Mouse (Mus musculus): ENCODE data around the gene Ccdc157.
"Not testable (repeated sequence)": the region's sequence is repeated elsewhere in the genome, so short reads cannot be mapped to it uniquely, and the experiment has no call there.

The Ccdc157 gene

DNA sequence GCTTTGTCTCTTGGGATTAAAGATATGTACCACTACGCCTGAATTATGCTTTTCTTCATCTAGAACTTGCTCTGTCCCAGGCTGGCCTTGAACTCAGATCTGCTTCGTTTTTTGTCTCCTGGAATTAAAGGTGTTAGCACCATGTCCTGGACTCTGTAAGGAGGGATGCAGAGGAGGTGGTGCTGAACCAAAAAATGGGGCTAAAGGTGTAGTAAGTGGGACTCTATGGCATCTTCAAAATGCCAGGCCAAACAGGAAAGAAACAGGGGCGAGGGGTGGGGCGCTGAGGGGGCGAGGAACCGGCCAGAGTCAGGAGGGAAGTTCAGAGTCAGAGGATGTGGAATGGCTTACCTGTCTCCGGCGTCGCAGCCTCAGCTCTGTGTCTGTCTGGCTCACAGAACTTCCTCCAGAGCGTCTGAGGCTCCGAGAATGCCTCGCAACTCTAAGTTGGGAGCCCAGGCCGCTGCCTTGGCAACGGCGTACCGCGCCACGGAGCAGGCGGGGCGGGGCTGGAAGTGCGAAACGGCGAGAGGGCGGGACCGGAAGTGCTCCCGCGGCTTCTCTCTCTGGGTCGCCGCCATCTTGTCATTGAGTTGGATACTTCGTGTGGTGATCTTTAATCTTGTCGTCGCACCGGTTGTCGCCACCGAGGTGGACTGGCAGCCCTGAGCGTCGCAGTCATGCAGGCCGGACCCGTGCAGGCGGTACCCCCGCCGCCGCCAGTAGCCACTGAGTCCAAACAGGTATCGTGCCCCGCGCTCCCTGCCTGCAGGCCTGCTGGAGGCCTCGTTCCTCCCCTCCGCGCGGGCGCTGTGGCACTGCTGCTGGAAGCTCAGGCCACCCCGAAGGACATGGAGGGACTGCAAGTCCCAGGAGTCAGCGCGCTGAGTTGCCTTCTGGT lies at the start of gene Ccdc157, which contains the start of gene Sf3a1:
TSS of gene Ccdc157 (minus strand) at position 486 of the 901 bp plus-strand sequence.
TSS of gene Sf3a1 (plus strand) at position 543 of the 901 bp plus-strand sequence.
- peak; percentile 89 to 92 for DNase-seq (ENCODE audit: low spot score in 2 of 2)

DNA sequence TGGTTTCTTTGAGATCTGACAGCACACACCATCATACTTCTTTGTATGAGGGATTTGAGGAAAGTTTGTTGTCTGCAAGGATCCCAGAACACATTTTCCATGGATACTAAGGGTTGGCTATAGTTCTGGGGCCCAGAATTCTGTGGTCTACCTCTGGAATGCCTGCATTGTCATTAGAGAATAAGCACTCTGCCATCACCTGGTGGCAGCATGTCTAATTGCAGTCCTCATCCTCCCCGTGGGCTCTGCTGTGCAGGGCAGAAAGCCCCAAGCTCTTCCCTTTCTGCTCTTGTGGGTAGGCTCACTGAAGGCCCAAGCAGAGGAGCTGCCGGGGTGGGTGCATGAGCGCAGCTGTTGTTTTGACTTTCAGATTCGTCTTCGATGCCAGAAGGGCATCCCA lies 49.5 kb upstream of the Ccdc157 start:
- DNase-seq (ENCODE audit: low spot score in 2 of 2) = no peak

DNA sequence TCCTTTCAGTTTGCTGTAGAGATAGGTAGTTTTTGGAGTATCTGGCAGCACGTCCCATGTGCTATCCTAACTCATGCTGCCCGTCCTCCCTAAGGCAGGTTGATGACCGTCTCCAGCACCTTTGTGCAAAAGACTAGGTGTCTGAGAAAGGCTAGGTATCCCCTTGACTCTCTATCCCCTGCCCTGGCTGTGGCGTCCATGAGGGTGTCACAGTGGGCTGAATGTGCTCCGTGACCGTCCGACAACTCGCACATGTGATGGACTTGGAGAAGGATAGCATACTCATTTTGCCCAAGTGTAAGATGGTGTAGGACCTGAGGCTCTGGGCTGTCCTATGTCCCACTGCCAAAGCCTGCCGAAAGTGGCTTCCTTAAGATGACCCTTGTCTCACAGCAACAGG lies 47.6 kb upstream of the Ccdc157 start:
- no peak for DNase-seq (ENCODE audit: low spot score in 2 of 2)

DNA sequence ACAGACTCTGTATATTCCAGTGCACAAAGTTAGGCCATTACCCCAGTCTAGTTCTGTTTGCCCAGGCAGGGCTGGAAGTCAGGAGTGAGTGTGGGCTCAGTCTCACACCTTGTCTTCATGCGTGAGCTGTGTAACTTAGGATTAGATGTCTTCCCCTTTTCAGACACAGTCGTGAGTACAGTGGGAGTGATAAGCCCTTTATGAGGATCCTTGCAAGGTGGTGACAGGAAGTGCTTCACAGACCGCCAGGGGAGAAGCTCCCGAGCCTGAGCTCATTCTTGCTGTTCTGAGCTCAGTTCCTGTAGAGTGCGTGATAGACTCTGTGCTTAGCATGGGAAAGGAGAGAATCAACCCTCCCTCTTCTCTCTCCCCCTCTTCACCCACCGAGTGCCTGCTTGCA lies 46.5 kb upstream of the Ccdc157 start:
- peak; percentile 34 to 45 for DNase-seq (ENCODE audit: low spot score in 2 of 2)

DNA sequence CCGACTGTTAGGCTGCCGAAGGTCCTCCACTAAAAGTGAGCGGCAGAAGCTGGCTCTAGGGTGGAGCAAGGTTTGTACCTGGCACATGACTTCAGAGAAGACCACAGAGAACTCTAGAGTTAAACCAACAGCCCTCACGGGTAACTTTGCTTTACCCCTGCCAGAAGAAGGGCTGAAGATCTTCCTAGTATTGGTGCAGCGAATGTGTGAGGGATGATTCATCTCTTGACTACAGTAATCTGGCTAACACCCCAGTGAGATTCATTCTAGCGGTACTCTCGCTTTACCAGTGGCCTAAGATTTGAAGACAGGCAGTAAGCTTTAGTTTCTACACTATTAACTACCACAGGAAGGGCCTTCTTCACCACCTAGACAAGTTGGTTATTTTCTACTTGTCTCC lies 45.9 kb upstream of the Ccdc157 start:
- no peak for DNase-seq (ENCODE audit: low spot score in 2 of 2)

DNA sequence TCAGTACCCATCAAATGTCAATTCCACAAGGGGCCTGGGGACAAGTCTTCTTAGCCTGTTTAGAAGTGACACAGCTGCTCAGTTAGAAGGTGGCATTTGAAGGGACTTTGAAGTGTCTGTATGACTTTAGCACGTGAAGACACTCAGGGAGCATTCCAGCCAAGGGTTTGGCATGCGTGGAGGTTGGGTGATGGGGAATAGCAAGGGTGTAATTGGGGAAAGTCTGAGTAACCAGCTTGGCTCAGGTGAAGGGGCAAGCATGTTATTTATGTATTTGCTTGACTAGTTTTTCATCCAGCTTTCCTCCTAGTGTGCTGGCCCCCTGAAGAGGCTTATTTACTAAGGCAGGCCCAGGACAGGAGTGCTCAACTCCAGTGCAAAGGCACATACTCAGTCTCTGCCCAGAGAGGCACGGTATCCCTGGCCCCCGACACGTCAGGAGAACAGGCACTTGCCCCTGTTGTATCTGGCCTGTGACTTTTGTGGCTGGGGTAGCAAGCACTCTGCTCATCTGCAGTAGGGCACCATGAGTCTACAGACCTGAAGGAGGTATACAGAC lies 45.1 kb upstream of the Ccdc157 start:
- DNase-seq (ENCODE audit: low spot score in 2 of 2) = no peak

DNA sequence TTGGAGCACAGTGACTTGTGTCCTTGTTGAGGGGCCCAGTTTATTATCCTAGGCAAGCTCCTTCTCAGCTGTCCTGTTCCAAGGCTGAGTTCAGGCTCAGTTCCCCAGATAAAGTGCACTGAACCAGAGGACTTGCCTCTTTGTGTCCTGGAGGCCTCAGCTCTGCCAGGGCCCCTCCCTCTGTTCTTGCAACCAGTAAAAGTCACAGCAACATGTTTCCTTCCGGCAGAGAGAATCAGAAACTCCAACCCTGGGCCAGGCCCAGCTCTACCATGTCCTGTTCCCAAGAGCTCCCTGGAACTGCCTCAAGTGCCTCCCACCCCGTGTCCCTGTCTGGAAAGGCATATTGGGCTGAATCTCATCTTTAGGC lies 43.6 kb upstream of the Ccdc157 start:
- DNase-seq (ENCODE audit: low spot score in 2 of 2) = peak; percentile 46 to 59

DNA sequence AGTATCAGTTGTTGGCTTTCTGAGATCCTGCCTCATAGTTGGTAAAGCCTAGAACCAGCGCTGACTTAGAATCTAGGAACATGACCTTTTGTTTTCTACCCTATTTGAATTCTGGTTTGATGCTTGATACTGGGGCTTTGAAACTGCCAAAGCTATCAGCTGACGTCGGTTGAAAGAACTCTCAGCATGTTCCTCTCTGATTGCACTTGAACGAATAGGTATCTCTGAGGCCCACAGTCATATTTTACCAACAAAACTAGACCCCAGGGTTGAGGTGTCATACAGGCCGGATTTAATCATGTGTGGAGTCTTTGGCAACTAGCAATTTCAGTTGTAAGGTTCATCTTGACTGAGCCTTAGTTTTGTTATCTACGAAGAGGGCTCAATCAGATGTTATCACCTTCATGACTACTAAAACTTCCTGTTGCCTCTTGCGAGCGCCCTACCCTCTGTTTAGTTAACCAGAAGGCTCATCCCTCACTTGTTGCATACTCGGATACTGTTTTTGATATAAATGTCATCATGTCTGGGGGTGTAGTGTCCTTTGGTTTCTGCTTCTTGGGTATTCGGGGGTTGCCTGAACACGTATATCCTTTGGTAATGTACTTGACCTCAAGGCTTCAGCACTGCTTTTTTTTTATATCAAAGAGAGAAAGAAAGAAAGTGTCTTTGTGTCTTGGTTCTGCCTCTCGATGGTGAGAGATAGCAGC lies 43.1 kb upstream of the Ccdc157 start:
- DNase-seq (ENCODE audit: low spot score in 2 of 2) = no peak

DNA sequence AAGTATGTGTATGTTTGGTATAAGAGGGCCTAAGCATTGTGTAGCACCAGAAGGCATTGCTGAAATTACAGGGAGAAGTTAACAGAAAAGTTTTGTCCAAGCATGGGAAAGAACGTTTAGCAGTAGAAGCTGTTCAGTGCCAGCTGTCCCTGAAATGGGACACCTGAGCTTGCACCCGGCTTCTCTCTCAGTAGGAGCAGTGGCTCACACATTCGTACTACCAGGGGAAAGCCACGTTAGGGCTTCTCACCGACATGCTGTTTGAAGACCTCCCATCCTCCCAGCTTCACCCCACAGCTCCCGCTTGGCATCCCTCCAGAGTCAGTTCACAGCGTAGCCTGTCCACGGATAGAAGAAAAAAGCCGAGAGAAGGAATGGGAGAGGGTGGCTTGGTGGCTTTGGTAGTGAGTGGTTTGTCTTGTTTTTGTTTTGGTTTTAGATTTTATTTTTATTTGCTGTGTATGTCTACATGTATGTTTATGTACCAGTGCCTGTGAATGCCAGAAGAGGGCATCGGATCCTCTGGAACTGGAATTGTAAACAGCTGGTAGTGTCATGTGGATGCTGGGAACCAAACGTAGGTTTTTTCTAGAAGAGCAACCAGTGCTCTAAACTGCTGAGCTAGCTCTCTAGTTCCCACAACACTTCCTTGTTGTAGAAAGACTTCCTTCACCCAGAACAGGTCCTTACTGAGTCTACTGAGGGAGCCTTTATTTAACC lies 42.0 kb upstream of the Ccdc157 start:
- DNase-seq (ENCODE audit: low spot score in 2 of 2) = no peak

DNA sequence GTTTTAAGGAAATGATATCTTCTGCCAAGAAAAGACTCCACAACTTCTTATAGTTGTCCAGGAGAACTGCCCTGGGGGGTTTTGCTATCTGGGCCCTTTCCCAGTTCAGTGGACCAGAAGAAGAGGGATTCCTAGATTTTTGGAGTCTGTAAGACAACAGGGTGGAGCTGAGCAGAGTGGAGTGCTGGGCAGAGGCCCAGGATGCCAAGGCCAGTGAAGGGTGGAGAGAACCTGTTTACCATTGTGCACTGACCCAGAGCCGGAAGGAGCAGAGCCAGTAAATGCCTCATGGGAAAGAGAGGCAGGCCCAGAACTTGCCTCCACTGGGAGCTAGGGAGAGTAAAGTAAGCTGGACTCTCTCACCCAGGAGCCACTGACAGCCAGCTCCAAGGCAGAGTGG lies 37.6 kb upstream of the Ccdc157 start:
- DNase-seq (ENCODE audit: low spot score in 2 of 2) = no peak

DNA sequence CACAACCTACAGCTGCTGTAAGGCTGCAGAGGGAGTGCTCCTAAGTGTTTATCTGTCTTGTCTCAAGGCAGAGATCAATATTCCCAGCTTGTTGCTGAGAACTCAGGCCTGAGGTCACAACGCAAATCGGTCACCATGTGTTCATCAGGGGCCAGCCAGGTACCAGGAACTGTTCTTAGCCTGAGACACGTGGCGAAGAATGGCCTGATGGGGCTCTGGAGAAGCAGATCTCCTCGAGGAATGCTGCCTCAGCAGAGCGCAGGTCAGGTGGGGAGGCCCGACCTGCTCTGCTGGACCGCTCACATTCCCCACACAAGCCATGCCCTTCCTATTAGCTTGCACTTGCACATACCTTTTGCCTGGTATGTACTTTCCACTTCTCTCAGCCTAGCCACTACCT lies 36.5 kb upstream of the Ccdc157 start:
- no peak for DNase-seq (ENCODE audit: low spot score in 2 of 2)

DNA sequence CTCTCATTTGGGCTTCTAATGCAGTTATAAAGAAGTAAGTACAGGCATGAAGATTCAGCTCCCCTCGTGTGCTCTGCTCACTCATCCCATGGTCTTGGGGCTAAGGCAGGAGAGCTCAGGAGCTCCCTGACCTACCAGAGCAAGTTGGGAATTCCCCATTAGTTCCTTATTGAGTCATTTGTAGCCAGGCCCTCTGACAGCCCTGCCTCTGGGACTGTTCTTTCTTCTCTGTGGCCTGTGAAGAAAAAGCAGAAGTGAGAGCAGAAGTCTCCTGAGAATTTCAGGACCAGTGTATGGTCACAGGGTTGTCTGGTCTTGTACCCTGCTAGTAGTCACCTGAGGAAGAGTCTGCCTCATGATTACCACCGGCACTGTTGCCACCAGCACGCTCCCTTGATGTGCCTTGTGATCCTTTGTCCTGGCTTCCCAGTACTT lies 35.5 kb upstream of the Ccdc157 start:
- DNase-seq (ENCODE audit: low spot score in 2 of 2) = no peak

DNA sequence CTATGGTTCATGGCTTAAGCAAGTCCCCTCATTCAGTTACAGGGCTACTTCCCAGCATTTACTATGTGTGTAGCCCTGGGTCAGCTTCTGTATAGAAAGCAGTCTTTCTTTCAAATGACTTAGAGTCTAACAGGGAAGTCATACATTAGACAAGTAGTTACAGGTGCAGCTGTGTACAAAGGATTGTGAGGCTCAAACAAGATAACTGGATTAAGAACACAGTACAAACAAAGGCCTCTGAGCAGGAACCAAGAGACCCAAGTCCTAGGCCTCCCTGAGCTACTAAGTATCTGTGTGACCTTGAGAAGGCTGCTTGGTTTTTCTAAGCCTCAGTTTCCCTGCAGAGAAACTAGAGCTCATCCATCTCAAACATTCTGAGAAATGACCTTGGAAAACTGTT lies 33.3 kb upstream of the Ccdc157 start:
- no peak for DNase-seq (ENCODE audit: low spot score in 2 of 2)

DNA sequence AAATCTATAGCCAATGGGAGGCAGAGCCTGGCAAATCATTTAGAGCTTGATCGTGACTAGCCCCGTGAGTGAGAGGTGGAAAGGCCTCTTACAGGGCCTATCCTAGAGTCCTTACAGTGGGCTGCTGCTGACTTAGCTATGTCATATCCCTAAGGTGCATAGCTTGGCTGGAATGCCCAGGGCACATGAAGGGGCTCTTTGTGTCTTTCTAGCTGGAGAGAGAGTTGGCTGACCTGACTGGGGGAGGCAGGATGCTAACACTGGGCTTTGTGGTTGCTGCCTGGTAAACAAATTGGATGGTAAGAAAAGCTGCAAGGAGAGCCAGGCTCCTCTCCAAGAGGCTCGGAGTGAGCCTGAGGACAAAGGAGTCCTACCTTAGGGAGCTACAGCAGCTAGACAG lies 32.7 kb upstream of the Ccdc157 start:
- no peak for DNase-seq (ENCODE audit: low spot score in 2 of 2)

DNA sequence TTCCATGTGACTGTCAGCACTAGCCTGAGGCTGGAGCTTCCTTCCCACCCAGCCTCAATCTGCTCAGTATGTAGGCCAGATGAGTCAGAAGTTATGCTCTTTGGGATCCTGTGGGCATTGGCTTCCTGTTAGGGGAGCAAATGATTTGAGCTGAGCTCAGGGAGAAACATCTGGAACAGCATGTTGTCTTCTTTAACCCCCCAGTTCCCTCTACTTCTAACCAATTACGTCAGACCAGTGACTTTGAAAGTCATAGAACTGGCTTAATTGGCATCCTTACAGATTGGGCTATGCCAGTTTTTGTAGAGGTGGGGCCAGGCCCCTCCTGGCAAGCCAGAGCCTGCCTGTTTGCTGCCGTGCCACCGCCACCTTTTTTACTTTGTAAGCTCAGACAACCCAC lies 30.6 kb upstream of the Ccdc157 start:
- no peak for DNase-seq (ENCODE audit: low spot score in 2 of 2)

DNA sequence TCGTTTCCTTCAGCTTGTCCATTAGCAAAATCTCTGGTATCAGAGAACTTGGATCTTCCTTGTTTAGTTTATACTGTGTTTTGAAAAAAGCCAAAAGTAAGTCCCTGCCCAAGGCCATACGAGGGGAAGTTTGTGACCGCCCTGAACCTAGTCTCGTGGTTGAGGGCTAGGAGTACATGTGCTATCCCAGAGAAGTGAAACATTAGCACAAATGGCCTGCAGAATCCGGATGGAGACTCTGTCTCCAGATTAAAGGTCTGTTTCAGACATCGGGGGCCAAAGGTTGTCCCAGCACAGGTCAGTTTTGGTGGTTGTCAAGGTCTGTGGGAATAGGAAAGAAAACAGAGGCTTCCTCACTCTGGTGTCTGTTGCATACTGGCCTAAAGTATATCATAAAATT lies 29.1 kb upstream of the Ccdc157 start:
- no peak for DNase-seq (ENCODE audit: low spot score in 2 of 2)

DNA sequence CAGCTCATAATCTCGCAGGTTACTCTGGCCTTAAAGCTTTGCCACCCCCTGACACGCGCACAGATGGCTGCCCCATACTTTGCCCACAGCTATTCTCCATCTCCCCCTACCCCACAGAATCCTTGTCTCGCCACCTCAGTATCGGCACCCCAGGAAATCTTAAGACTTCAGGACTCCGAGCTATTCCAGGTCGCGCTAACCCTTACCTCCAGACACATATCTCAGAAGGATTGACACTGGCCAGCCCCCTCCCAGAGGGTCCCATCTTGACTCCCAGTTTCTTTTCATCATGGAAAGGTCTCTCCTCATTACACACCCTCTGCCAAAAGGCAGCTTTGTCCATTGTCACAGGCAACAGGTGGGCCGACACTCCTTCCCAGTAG lies 27.2 kb upstream of the Ccdc157 start:
- no peak for DNase-seq (ENCODE audit: low spot score in 2 of 2)

DNA sequence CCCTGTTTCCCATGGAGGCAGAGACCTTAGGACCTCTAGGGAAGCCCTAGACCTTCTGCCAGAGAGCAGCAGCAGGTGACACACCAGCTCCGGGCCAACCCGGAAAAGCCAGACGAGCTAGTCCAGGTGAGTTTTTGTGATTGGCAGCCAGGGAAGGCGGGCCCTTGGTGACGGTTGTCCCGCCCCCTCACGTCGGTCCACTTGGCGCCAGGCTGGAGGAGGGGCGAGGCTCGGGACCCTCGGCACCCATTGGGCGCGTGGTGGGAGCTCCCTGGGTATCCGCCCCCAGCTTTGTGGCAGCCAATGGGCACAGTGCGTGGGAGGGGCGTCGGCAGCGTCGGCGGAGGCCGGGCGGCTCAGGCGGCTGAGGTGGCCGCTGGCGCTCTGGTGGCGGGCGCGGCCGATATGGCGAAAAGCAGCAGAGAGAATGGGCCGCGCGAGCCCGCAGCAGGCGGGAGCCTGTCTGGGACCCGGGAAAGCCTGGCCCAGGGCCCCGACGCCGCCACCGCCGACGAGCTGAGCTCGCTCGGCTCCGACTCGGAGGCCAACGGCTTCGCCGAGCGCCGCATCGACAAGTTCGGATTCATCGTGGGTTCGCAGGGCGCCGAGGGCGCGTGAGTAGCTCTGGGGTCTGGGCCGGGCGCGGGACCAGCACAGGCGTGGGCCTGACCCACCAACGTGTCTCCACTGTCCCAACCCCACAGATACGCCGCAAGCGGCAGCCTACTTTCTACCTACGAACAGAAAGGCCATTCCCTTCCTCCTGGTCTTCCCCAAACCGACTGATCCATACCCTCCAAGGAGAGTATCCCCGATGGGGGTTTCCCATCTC lies 26.6 kb upstream of the Ccdc157 start, which contains the start of gene Tbc1d10a:
TSS of gene Tbc1d10a (plus strand) at position 304 of the 832 bp plus-strand sequence.
- peak; percentile 98 to 99 for DNase-seq (ENCODE audit: low spot score in 2 of 2)

DNA sequence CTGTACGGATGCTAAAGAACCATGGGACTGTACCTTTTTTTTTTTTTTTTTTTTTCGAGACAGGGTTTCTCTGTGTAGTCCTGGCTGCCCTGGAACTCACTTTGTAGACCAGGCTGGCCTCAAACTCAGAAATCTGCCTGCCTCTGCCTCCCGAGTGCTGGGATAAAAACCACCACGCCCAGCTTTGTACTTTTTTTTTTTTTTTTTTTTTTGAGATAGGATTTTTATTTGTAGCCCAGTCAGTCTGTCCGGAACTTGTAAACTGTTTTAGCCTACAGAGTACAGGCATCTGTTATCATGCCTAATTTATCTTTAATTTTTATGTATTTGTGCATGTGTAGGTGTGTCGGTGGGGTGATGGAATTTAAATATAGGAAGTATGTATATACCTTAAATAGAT lies 25.4 kb upstream of the Ccdc157 start:
- DNase-seq (ENCODE audit: low spot score in 2 of 2) = not testable (repeated sequence)

DNA sequence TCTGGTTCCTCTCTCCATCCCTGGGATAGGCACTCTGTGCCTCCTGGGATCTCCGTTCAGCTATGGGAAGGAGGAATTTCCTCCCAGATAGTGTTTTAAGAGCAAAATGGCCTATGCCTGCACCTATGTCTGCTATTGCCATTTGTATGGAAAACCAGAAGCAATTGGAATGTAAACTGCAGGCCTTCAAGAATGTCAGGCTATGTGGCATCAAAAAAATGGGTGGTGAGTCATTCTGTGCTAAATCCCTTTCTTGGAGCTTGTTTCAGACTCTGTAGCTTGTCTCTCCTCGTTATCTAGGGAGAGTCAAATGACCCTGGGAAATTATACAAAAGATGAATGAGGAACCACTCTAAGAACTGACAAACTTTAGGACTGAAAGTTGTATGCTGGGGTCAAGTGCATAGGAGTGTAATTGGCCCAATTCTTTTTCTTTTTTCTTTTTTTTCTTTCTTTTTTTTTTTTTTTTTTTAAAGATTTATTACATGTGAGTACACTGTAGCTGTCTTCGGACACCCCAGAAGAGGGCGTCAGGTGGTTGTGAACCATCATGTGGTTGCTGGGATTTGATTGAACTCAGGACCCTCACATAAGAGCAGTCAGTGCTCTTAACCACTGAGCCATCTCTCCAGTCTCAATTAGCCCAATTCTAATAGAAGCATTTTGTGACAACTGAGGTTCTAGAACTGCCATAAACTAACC lies 24.3 kb upstream of the Ccdc157 start:
- no peak for DNase-seq (ENCODE audit: low spot score in 2 of 2)
